Mouse (Mus musculus) heart, adult 2 months (tissue): ENCODE results near the gene D5Ertd579e. TPM values are rescaled to one million over a fixed set of nuclear protein-coding genes. Genes with fewer than 3 reads are reported as not detected.
A peak's percentile ranks its signal among the peaks of the same experiment; 100 is the strongest.

Experiments
- DNase-seq, 2 experiments: peaks; one replicate each; pipeline ENCODE4 v3.0.0; 2021
- H3K27ac ChIP-seq: fragments of 200-600 bp; 2 replicates; pipeline ENCODE4 v1.8.1; 2022
- H3K27me3 ChIP-seq: fragments of 200-500 bp; 2 replicates; pipeline ENCODE4 v1.6.1; 2012; ENCODE audit warnings: mild to moderate bottlenecking, low read length, inconsistent platforms, mixed read lengths; ENCODE audit not compliant: control insufficient read depth, insufficient read depth
- H3K36me3 ChIP-seq: fragments of 200-500 bp; 2 replicates; pipeline ENCODE4 v1.6.1; 2012; ENCODE audit warnings: low read length, inconsistent platforms; ENCODE audit not compliant: control insufficient read depth, insufficient read depth
- H3K4me1 ChIP-seq: fragments of 200-500 bp; 2 replicates; pipeline ENCODE4 v1.6.1; 2011; ENCODE audit warnings: low read length; ENCODE audit not compliant: control insufficient read depth, insufficient read depth
- H3K4me3 ChIP-seq: fragments of 200-600 bp; 2 replicates; pipeline ENCODE4 v1.8.1; 2022
- H3K79me2 ChIP-seq: fragments of 200-500 bp; replicated peaks from 2 replicates; pipeline ENCODE4 v1.6.1; 2012; ENCODE audit warnings: mild to moderate bottlenecking, inconsistent platforms, low read length, moderate library complexity, mixed read lengths; ENCODE audit not compliant: control insufficient read depth, insufficient read depth
- H3K9ac ChIP-seq: fragments of 200-500 bp; 2 replicates; pipeline ENCODE4 v1.6.1; 2012; ENCODE audit warnings: low read depth, mild to moderate bottlenecking, control low read depth, inconsistent platforms, low read length, mixed read lengths
- CTCF ChIP-seq: fragments of 200-600 bp; IDR thresholded peaks from 2 replicates; pipeline ENCODE4 v1.8.1; 2022; ENCODE audit warnings: antibody characterized with exemption, mild to moderate bottlenecking, moderate library complexity
- EP300 ChIP-seq: fragments of 200-500 bp; IDR thresholded peaks from 2 replicates; pipeline ENCODE4 v1.6.1; 2011; ENCODE audit warnings: low read depth, low read length, control low read depth; ENCODE audit not compliant: insufficient read depth
- POLR2A ChIP-seq: fragments of 200-500 bp; IDR thresholded peaks from 2 replicates; pipeline ENCODE4 v1.6.1; 2011; ENCODE audit warnings: mild to moderate bottlenecking, low read depth, low read length, control low read depth; ENCODE audit not compliant: insufficient read depth
- WGBS: fragments of 180-500 bp; shearing (Covaris S2); methylation state at CpG from one replicate; pipeline ENCODE4 v1.1.7; 2018; 5-methylcytosine and 5-hydroxymethylcytosine counted together
- intact Hi-C: fragments of 180-260 bp; cut with DNase I; formaldehyde crosslinking; loops from one replicate; pipeline ENCODE4 v1.15.1; 2025
- polyA plus RNA-seq: library from polyadenylated mRNA; depleted of rRNA; stranded (reverse); fragments of >200 nt; gene quantifications from 2 replicates; pipeline ENCODE4 v1.2.3, GENCODE M21; 2012
- total RNA-seq, 2 experiments: library from RNA; stranded (reverse); gene quantifications; 2 replicates each; pipeline ENCODE4 v1.2.3; 2021

D5Ertd579e gene
- total and polyA plus RNA-seq, 3 experiments, result 22.5 to 104 (median 81.8) TPM

- WGBS, result 93% methylated on average over 3 of the region's 3 CpGs
- Histone ChIP-seq H3K4me3 (no peak overlapping the region), H3K9ac (no peak overlapping the region), H3K79me2 (peaks cover 4% of the 10 kb centered on the region; the same call in 1 of the 2 replicates), H3K36me3 (peaks cover 6% of the 10 kb centered on the region; the same call in 1 of the 2 replicates), H3K4me1 (peaks cover 23% of the 10 kb centered on the region), H3K27ac (peak overlapping the region; percentile 59), H3K27me3 (no peaks in the 10 kb centered on the region)
- intact Hi-C loops, result no loop called here
- DNase-seq, result no peak
- TF ChIP-seq POLR2A (no peak), CTCF (no peak), EP300 (no peak)
These were observed 119.4 kb downstream of the D5Ertd579e start for GRCm38 (mm10) chr5:36576457-36576856.

- peaks cover 6% of the 10 kb centered on the region; the same call in 1 of the 2 replicates for H3K36me3 ChIP-seq
- DNase-seq, result peak in 1 of 2 experiments; percentile 60
- intact Hi-C loops, result no loop called here
- TF ChIP-seq CTCF (no peak), EP300 (no peak), POLR2A (no peak)
- H3K4me1 ChIP-seq, result peaks cover 23% of the 10 kb centered on the region
- no peak overlapping the region for H3K4me3 ChIP-seq
- H3K27me3 ChIP-seq, result no peaks in the 10 kb centered on the region
- peak overlapping the region; percentile 59 for H3K27ac ChIP-seq
- 21% methylated on average over 1 of the region's 1 CpGs for WGBS
- H3K9ac ChIP-seq, result no peak overlapping the region
- peaks cover 6% of the 10 kb centered on the region; the same call in 1 of the 2 replicates for H3K79me2 ChIP-seq
These were observed 120.1 kb downstream of the D5Ertd579e start for GRCm38 (mm10) chr5:36575745-36576144.

- H3K4me3 ChIP-seq, result no peak overlapping the region
- intact Hi-C loops, result no loop called here
- peaks cover 6% of the 10 kb centered on the region; the same call in 1 of the 2 replicates for H3K79me2 ChIP-seq
- H3K27me3 ChIP-seq, result no peaks in the 10 kb centered on the region
- H3K4me1 ChIP-seq, result peaks cover 23% of the 10 kb centered on the region
- 58% methylated on average over 3 of the region's 3 CpGs for WGBS
- DNase-seq, result peak; percentile 70 to 79
- TF ChIP-seq EP300 (no peak), CTCF (no peak), POLR2A (no peak)
- no peak overlapping the region for H3K9ac ChIP-seq
- H3K27ac ChIP-seq, result peak overlapping the region; percentile 59
- H3K36me3 ChIP-seq, result peaks cover 6% of the 10 kb centered on the region; the same call in 1 of the 2 replicates
These were observed 120.6 kb downstream of the D5Ertd579e start for GRCm38 (mm10) chr5:36575227-36575626.

- intact Hi-C loops, result no loop called here
- peaks cover 5% of the 10 kb centered on the region for H3K79me2 ChIP-seq
- peaks cover 23% of the 10 kb centered on the region for H3K4me1 ChIP-seq
- DNase-seq, result peak in 1 of 2 experiments; percentile 39
- no peaks in the 10 kb centered on the region for H3K27me3 ChIP-seq
- 14% methylated on average over 8 of the region's 8 CpGs for WGBS
- H3K27ac ChIP-seq, result peak overlapping the region; percentile 59
- TF ChIP-seq CTCF (no peak), EP300 (no peak), POLR2A (no peak)
- H3K4me3 ChIP-seq, result no peak overlapping the region
- H3K36me3 ChIP-seq, result peaks cover 6% of the 10 kb centered on the region; the same call in 1 of the 2 replicates
- no peak overlapping the region for H3K9ac ChIP-seq
These were observed 121.5 kb downstream of the D5Ertd579e start for GRCm38 (mm10) chr5:36574147-36574870.

- Histone ChIP-seq H3K9ac (no peak overlapping the region), H3K4me1 (peaks cover 23% of the 10 kb centered on the region), H3K27ac (peak overlapping the region; percentile 59; the same call in 1 of the 2 replicates), H3K36me3 (peaks cover 6% of the 10 kb centered on the region; the same call in 1 of the 2 replicates), H3K79me2 (peaks cover 3% of the 10 kb centered on the region), H3K27me3 (no peaks in the 10 kb centered on the region), H3K4me3 (no peak overlapping the region)
- TF ChIP-seq EP300 (no peak), CTCF (no peak), POLR2A (no peak)
- intact Hi-C loops, result no loop called here
- WGBS, result 33% methylated on average over 3 of the region's 3 CpGs
- no peak for DNase-seq
These were observed 122.5 kb downstream of the D5Ertd579e start for GRCm38 (mm10) chr5:36573354-36573753.

GRCm38 (mm10) chr5:36571371-36571770 is 124.5 kb downstream of the D5Ertd579e start:
- no peak for TF ChIP-seq EP300
- TF ChIP-seq CTCF, result no peak
- TF ChIP-seq POLR2A, result no peak
- Histone ChIP-seq H3K27ac (no peak overlapping the region), H3K27me3 (no peaks in the 10 kb centered on the region), H3K36me3 (peaks cover 8% of the 10 kb centered on the region; the same call in 1 of the 2 replicates), H3K9ac (no peak overlapping the region), H3K79me2 (peaks cover 2% of the 10 kb centered on the region), H3K4me1 (peaks cover 23% of the 10 kb centered on the region), H3K4me3 (no peak overlapping the region)
- WGBS, result 90% methylated on average over 16 of the region's 16 CpGs
- intact Hi-C loops, result no loop called here
- DNase-seq, result no peak
